Mouse (Mus musculus): ENCODE results near the gene Prr29. TPM values are rescaled to one million over a fixed set of nuclear protein-coding genes. Genes with fewer than 3 reads are reported as not detected.

The Prr29 gene
- total RNA-seq, 2 experiments from 2014 or later = not detected

- DNase-seq (ENCODE audit: extremely low spot score in 1 of 2, low spot score in 2 of 2) = no peak
- no peak overlapping the region for H3K4me3 ChIP-seq
- no peak for TF ChIP-seq CTCF (IDR thresholded peaks at IDR 0.05)
- intact Hi-C loops (cut with DNase I) = loop anchor here (5.0 to 10.0 kb wide), 2 partner anchors 196 to 328 kb away; partner anchors contain the start of gene Tex2
- no peak overlapping the region for H3K27ac ChIP-seq
Observed at GRCm38 (mm10) chr11:106416331-106416730, 51.1 kb downstream of the Prr29 start.

GRCm38 (mm10) chr11:106417860-106418259 is 52.6 kb downstream of the Prr29 start:
- Histone ChIP-seq H3K27ac (no peak overlapping the region), H3K4me3 (no peak overlapping the region)

GRCm38 (mm10) chr11:106418622-106419196 is 53.4 kb downstream of the Prr29 start:
- no peak; the same call in none of the 2 replicates for TF ChIP-seq CTCF (IDR thresholded peaks at IDR 0.05)
- peak; percentile 78 to 82 for DNase-seq (ENCODE audit: extremely low spot score in 1 of 2, low spot score in 2 of 2)
- Histone ChIP-seq H3K27ac (no peak overlapping the region), H3K4me3 (no peak overlapping the region)
- intact Hi-C loops (cut with DNase I) = loop anchor here (1.0 to 10.0 kb wide), 4 partner anchors 73 to 326 kb away; partner anchors contain the start of gene Tex2

More at GRCm38 (mm10) chr11:106417860-106418259, 52.6 kb downstream of the Prr29 start:
- DNase-seq (ENCODE audit: extremely low spot score in 1 of 2, low spot score in 2 of 2) = no peak
- TF ChIP-seq CTCF (IDR thresholded peaks at IDR 0.05) = no peak
- intact Hi-C loops (cut with DNase I) = loop anchor here (1.0 to 10.0 kb wide), 4 partner anchors 73 to 327 kb away; partner anchors contain the start of gene Tex2

- DNase-seq (ENCODE audit: extremely low spot score in 1 of 2, low spot score in 2 of 2) = no peak
- intact Hi-C loops (cut with DNase I) = loop anchor here (5.0 to 10.0 kb wide), 2 partner anchors 193 to 325 kb away; partner anchors contain the start of gene Tex2
- H3K27ac ChIP-seq = no peak overlapping the region
- no peak for TF ChIP-seq CTCF (IDR thresholded peaks at IDR 0.05)
- H3K4me3 ChIP-seq = no peak overlapping the region
Observed at GRCm38 (mm10) chr11:106419262-106420102, 54.2 kb downstream of the Prr29 start.

- no peak for TF ChIP-seq CTCF (IDR thresholded peaks at IDR 0.05)
- no peak overlapping the region for H3K4me3 ChIP-seq
- DNase-seq (ENCODE audit: extremely low spot score in 1 of 2, low spot score in 2 of 2) = no peak
- intact Hi-C loops (cut with DNase I) = no loop called here
- no peak overlapping the region for H3K27ac ChIP-seq
Observed at GRCm38 (mm10) chr11:106425201-106425600, 59.9 kb downstream of the Prr29 start.

- no peak overlapping the region for H3K27ac ChIP-seq
- intact Hi-C loops (cut with DNase I) = no loop called here
- no peak for TF ChIP-seq CTCF (IDR thresholded peaks at IDR 0.05)
- no peak overlapping the region for H3K4me3 ChIP-seq
- no peak for DNase-seq (ENCODE audit: extremely low spot score in 1 of 2, low spot score in 2 of 2)
Observed at GRCm38 (mm10) chr11:106426447-106426846, 61.2 kb downstream of the Prr29 start.

Other genes with a start within 250 kb of the Prr29 start
- gene Gm10840, start 204.6 kb upstream of the Prr29 start, total RNA-seq (2021) = not detected
- gene Limd2, start 204.6 kb upstream of the Prr29 start, total RNA-seq (2021) = 10 to 100 TPM; 78.1 to 96.5 TPM
- gene Strada, start 163.3 kb upstream of the Prr29 start, total RNA-seq (2021) = 10 to 100 TPM; 30.9 to 31.5 TPM
- 10 to 100 TPM; 83.2 to 84.8 TPM for gene Ccdc47, start 149.1 kb upstream of the Prr29 start, total RNA-seq (2021)
- gene Ddx42, start 148.5 kb upstream of the Prr29 start, total RNA-seq (2021) = 10 to 100 TPM; 63.4 to 68.7 TPM
- 10 to 100 TPM; 30.1 to 31.1 TPM for gene Ftsj3, start 109.4 kb upstream of the Prr29 start, total RNA-seq (2021)
- gene Psmc5, start 109.3 kb upstream of the Prr29 start, total RNA-seq (2021) = 100 to 1,000 TPM; 187 to 209 TPM
- 10 to 100 TPM; 16.5 to 18.8 TPM for gene Smarcd2, start 92.5 kb upstream of the Prr29 start, total RNA-seq (2021)
- gene Tcam1, start 88.8 kb upstream of the Prr29 start, total RNA-seq (2021) = not detected
- not detected for gene Gh, start 63.6 kb upstream of the Prr29 start, total RNA-seq (2021)
- gene Cd79b, start 50.7 kb upstream of the Prr29 start, total RNA-seq (2021) = not detected
- not detected for gene Scn4a, start 12.2 kb upstream of the Prr29 start, total RNA-seq (2021)
- 1 to 10 TPM; 3.2 to 3.6 TPM for gene Icam2, start 22.6 kb downstream of the Prr29 start, total RNA-seq (2021)
- 10 to 100 TPM; 10.4 to 11.3 TPM for gene Ern1, start 122.4 kb downstream of the Prr29 start, total RNA-seq (2021)
- 100 to 1,000 TPM; 114 to 118 TPM for gene Tex2, start 248.0 kb downstream of the Prr29 start, total RNA-seq (2021)